Mouse (Mus musculus): ENCODE results near the gene Ralgps1. TPM values are rescaled to one million over a fixed set of nuclear protein-coding genes. Genes with fewer than 3 reads are reported as not detected.

Ralgps1 gene
- total and polyA plus RNA-seq, 3 experiments: 0.62 to 2.1 (median 1.5) TPM

DNA sequence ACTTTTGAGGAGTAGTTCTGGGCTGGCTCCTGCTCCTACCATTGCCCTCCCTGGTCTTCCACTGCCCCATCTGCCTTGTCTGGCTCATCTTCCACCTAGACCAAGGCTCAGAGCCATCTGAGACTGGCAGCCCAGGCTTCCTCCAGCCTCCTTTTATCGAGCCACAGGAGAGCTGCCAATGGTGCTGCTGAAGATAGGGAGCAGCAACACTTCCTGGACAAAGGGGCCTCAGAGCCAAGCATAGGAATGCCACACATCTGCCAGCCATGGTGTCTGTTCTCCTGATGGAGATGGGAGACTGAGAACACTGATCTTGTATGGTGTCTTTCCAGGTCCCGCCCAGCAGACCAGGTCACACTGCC is 102.2 kb downstream of the Ralgps1 start:
- H3K27me3 ChIP-seq (replicated peaks): no peaks in the 10 kb centered on the region
- H3K4me1 ChIP-seq (ENCODE audit: control insufficient read depth in 1 of 2, insufficient read depth in 2 of 2): peaks cover 2 to 7% of the 10 kb centered on the region in 2 experiments; a peak in 2 of 4 replicates
- peaks cover 0 to 6% of the 10 kb centered on the region in 2 experiments for H3K36me3 ChIP-seq (replicated peaks in 1 of 2; ENCODE audit: control insufficient read depth in 1 of 2, insufficient read depth in 1 of 2, low read length in 1 of 2)
- no peaks in the 10 kb centered on the region for H3K79me2 ChIP-seq (replicated peaks; ENCODE audit: control insufficient read depth, extremely low read depth, insufficient read depth, poor library complexity, severe bottlenecking)
- no peak for TF ChIP-seq MAFK (IDR thresholded peaks at IDR 0.05; ENCODE audit: insufficient replicate concordance, low read length)
- no peak for TF ChIP-seq POLR2AphosphoS2 (IDR thresholded peaks at IDR 0.05; ENCODE audit: low read depth, low read length)
- TF ChIP-seq JUND (conservative IDR thresholded peaks at IDR 0.05; ENCODE audit: low read depth, low read length): no peak
- no peak for TF ChIP-seq ETS1 (conservative IDR thresholded peaks at IDR 0.05; ENCODE audit: low read depth, low read length)
- TF ChIP-seq GABPA (IDR thresholded peaks at IDR 0.05; ENCODE audit: insufficient replicate concordance, low read depth, low read length): no peak
- TF ChIP-seq USF2 (conservative IDR thresholded peaks at IDR 0.05; ENCODE audit: low read depth, low read length): no peak
- no peak for TF ChIP-seq ELF1 (IDR thresholded peaks at IDR 0.05; ENCODE audit: low read depth, low read length)
- no peak for TF ChIP-seq RCOR1 (conservative IDR thresholded peaks at IDR 0.05; ENCODE audit: low read depth, low read length)
- no peak for TF ChIP-seq NRF1 (IDR thresholded peaks at IDR 0.05; ENCODE audit: low read depth, low read length)
- TF ChIP-seq KAT2A (IDR thresholded peaks at IDR 0.05; ENCODE audit: insufficient replicate concordance, low read length): no peak
- TF ChIP-seq USF1 (IDR thresholded peaks at IDR 0.05; ENCODE audit: low read depth, low read length): no peak
- TF ChIP-seq CTCF (conservative IDR thresholded peaks at IDR 0.05 in 1 of 2, IDR thresholded peaks at IDR 0.05 in 1 of 2; ENCODE audit: low read depth in 2 of 2, low read length in 2 of 2): no peak
- TF ChIP-seq MYC (IDR thresholded peaks at IDR 0.05; ENCODE audit: low read depth, low read length): no peak
- TF ChIP-seq BHLHE40 (IDR thresholded peaks at IDR 0.05; ENCODE audit: low read depth, low read length): no peak
- TF ChIP-seq POLR2A (IDR thresholded peaks at IDR 0.05; ENCODE audit: low read depth, low read length): no peak
- TF ChIP-seq EP300 (IDR thresholded peaks at IDR 0.05; ENCODE audit: low read length): no peak
- no peak for TF ChIP-seq MXI1 (IDR thresholded peaks at IDR 0.05; ENCODE audit: low read depth, low read length)
- TF ChIP-seq ZMIZ1 (IDR thresholded peaks at IDR 0.05; ENCODE audit: low read depth, low read length): no peak
- no peak for TF ChIP-seq ZNF384 (IDR thresholded peaks at IDR 0.05; ENCODE audit: low read depth, low read length)
- dilution Hi-C loops (cut with MboI; ENCODE audit: extremely low pct_ligation_motif_present, extremely low pct_unique_long_range_greater_than_20kb, low sequenced_read_pairs) (no loop called here), in situ Hi-C loops (cut with MboI; ENCODE audit: low pct_ligation_motif_present, low pct_unique_long_range_greater_than_20kb, low sequenced_read_pairs) (no loop called here)
- H3K9ac ChIP-seq (ENCODE audit: insufficient read depth, low read depth): no peak overlapping the region
- no peaks in the 10 kb centered on the region for H3K9me3 ChIP-seq (replicated peaks; ENCODE audit: low read length)
- DNase-seq (ENCODE audit: extremely low read depth): no peak
- no peak overlapping the region for H3K4me2 ChIP-seq (ENCODE audit: insufficient read depth, low read depth, poor library complexity, severe bottlenecking)
- H3K4me3 ChIP-seq (replicated peaks in 1 of 3; ENCODE audit: low read depth in 2 of 3, low read length in 2 of 3, poor library complexity in 1 of 3): no peak overlapping the region
- no peak overlapping the region for H3K27ac ChIP-seq (ENCODE audit: insufficient read depth, low read depth)

DNA sequence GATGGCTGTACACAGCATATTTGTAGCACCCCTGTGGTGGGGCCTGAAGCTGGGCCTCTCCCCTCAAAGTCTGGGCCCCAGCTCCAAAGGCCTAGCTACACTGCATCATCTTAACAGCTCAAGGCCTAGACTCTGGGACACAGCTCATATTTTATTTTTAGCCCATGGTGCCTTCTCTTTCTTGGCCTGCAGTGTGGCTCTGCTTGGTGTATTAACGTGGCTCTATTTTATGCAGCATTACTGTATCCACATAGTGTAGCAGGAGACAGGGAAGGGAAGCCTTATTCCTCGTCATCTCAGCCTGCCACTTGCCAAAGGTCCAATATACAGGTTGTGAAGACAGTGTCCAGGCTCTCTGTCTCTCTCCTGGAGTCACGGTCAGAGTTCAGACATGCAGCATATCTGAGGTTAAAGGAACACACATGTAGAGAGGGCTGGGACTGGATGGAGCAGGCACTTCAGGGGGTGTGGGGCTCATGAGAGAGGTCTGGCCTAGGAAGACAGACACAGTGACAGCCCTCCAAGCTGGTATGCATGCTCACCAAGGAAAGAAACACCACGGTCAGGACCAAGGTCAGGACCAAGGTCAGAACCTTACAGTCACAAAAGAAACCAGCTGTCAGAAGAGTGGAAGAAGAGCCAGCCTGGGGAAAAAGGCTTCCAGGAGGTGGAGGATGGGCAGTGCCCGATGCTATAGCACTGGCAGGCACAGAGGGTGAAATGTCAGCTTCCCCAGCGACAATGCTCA is 102.7 kb downstream of the Ralgps1 start:
- no peak for DNase-seq (ENCODE audit: extremely low read depth)
- no peaks in the 10 kb centered on the region for H3K79me2 ChIP-seq (replicated peaks; ENCODE audit: control insufficient read depth, extremely low read depth, insufficient read depth, poor library complexity, severe bottlenecking)
- H3K27ac ChIP-seq (ENCODE audit: insufficient read depth, low read depth): no peak overlapping the region
- H3K9me3 ChIP-seq (replicated peaks; ENCODE audit: low read length): no peaks in the 10 kb centered on the region
- peaks cover 0 to 4% of the 10 kb centered on the region in 2 experiments; a peak in 1 of 4 replicates for H3K4me1 ChIP-seq (ENCODE audit: control insufficient read depth in 1 of 2, insufficient read depth in 2 of 2)
- no peak overlapping the region for H3K9ac ChIP-seq (ENCODE audit: insufficient read depth, low read depth)
- no peak for TF ChIP-seq TCF12 (IDR thresholded peaks at IDR 0.05; ENCODE audit: low read depth, low read length)
- TF ChIP-seq MEF2A (IDR thresholded peaks at IDR 0.05; ENCODE audit: borderline replicate concordance, low read depth, low read length): no peak
- no peak for TF ChIP-seq SMC3 (IDR thresholded peaks at IDR 0.05; ENCODE audit: low read depth, low read length)
- no peak for TF ChIP-seq CHD1 (IDR thresholded peaks at IDR 0.05; ENCODE audit: low read depth, low read length)
- no peak for TF ChIP-seq EP300 (IDR thresholded peaks at IDR 0.05; ENCODE audit: low read length)
- TF ChIP-seq TBP (conservative IDR thresholded peaks at IDR 0.05; ENCODE audit: low read depth, low read length): no peak
- no peak for TF ChIP-seq NRF1 (IDR thresholded peaks at IDR 0.05; ENCODE audit: low read depth, low read length)
- TF ChIP-seq GABPA (IDR thresholded peaks at IDR 0.05; ENCODE audit: insufficient replicate concordance, low read depth, low read length): no peak
- no peak for TF ChIP-seq ZNF384 (IDR thresholded peaks at IDR 0.05; ENCODE audit: low read depth, low read length)
- TF ChIP-seq MAX (IDR thresholded peaks at IDR 0.05; ENCODE audit: low read length): no peak
- TF ChIP-seq CTCF (conservative IDR thresholded peaks at IDR 0.05 in 1 of 2, IDR thresholded peaks at IDR 0.05 in 1 of 2; ENCODE audit: low read depth in 2 of 2, low read length in 2 of 2): no peak
- no peak for TF ChIP-seq HCFC1 (IDR thresholded peaks at IDR 0.05; ENCODE audit: low read depth, low read length)
- in situ Hi-C loops (cut with MboI; ENCODE audit: low pct_ligation_motif_present, low pct_unique_long_range_greater_than_20kb, low sequenced_read_pairs) (no loop called here), dilution Hi-C loops (cut with MboI; ENCODE audit: extremely low pct_ligation_motif_present, extremely low pct_unique_long_range_greater_than_20kb, low sequenced_read_pairs) (no loop called here)
- H3K36me3 ChIP-seq (replicated peaks in 1 of 2; ENCODE audit: control insufficient read depth in 1 of 2, insufficient read depth in 1 of 2, low read length in 1 of 2): peaks cover 0 to 6% of the 10 kb centered on the region in 2 experiments
- no peak overlapping the region for H3K4me2 ChIP-seq (ENCODE audit: insufficient read depth, low read depth, poor library complexity, severe bottlenecking)
- H3K27me3 ChIP-seq (replicated peaks): no peaks in the 10 kb centered on the region
- no peak overlapping the region for H3K4me3 ChIP-seq (replicated peaks in 1 of 3; ENCODE audit: low read depth in 2 of 3, low read length in 2 of 3, poor library complexity in 1 of 3)

All from CH12.LX (cell line).